Mouse (Mus musculus): Measurements from ENCODE around the gene Calb2. TPM values are rescaled to one million over a fixed set of nuclear protein-coding genes. Genes with fewer than 3 reads are reported as not detected.

Gene Calb2
- polyA plus RNA-seq, 1 experiment, result not detected

GRCm38 (mm10) chr8:110183748-110184147 lies 15.7 kb upstream of the Calb2 start:
- no peaks in the 10 kb centered on the region for H3K27me3 ChIP-seq (ENCODE audit: control insufficient read depth)
- H3K4me1 ChIP-seq (ENCODE audit: control insufficient read depth), result no peaks in the 10 kb centered on the region
- TF ChIP-seq TAL1 (IDR thresholded peaks at IDR 0.05; ENCODE audit: low read length), result no peak
- TF ChIP-seq GATA1 (IDR thresholded peaks at IDR 0.05; ENCODE audit: low read length), result no peak
- H3K9me3 ChIP-seq (ENCODE audit: control insufficient read depth, low read length), result no peaks in the 10 kb centered on the region
- no peak overlapping the region for H3K4me3 ChIP-seq (replicated peaks)
- no peaks in the 10 kb centered on the region for H3K36me3 ChIP-seq (ENCODE audit: control insufficient read depth)

GRCm38 (mm10) chr8:110182735-110183367 lies 14.8 kb upstream of the Calb2 start:
- TF ChIP-seq TAL1 (IDR thresholded peaks at IDR 0.05; ENCODE audit: low read length), result no peak
- no peak for TF ChIP-seq GATA1 (IDR thresholded peaks at IDR 0.05; ENCODE audit: low read length)
- Histone ChIP-seq H3K9me3 (ENCODE audit: control insufficient read depth, low read length) (no peaks in the 10 kb centered on the region), H3K27me3 (ENCODE audit: control insufficient read depth) (no peaks in the 10 kb centered on the region), H3K36me3 (ENCODE audit: control insufficient read depth) (no peaks in the 10 kb centered on the region), H3K4me1 (ENCODE audit: control insufficient read depth) (no peaks in the 10 kb centered on the region), H3K4me3 (replicated peaks) (no peak overlapping the region)

DNA sequence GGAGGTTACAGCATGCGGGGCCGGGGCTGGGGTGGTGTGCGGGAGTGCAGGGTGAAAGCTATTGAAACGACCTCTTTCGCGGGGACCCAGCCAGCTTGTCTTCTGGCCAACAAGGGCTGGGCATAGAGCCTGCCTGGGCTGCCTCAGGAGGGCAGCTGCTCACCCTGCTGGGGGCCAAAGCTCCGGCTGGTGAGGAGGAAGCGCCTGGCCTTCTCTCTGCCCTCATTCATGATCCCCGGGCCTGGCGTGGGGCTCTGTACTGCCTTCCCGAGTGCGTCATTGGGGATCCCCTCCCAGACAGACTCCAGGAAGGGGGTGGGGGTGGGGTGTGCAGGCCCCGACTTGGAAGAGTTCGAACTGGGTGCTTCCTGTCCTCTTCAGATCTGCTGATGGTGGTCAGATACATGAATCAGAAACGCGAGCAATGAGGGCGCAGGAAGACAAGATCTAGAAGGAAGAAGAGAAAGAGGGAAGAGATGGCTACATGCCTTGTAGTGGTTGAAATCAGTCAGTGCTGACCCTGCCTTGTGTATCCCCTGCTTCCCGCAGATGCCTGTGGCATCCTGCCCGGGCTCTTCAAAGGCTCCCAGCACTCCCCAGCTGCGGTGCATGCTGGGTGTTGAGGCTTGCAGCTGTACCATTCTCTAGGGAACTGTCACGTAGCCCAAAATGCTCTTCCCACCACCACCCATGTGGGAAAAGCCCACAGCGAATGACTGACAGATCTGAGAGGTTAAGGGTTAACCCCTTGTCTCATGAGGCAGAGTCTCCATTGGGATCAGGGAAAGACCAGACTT lies 9.5 kb upstream of the Calb2 start:
- TF ChIP-seq TAL1 (IDR thresholded peaks at IDR 0.05; ENCODE audit: low read length), result no peak
- TF ChIP-seq GATA1 (IDR thresholded peaks at IDR 0.05; ENCODE audit: low read length), result no peak
- Histone ChIP-seq H3K4me1 (ENCODE audit: control insufficient read depth) (no peaks in the 10 kb centered on the region), H3K36me3 (ENCODE audit: control insufficient read depth) (no peaks in the 10 kb centered on the region), H3K27me3 (ENCODE audit: control insufficient read depth) (peaks cover 6% of the 10 kb centered on the region; the same call in 1 of the 2 replicates), H3K9me3 (ENCODE audit: control insufficient read depth, low read length) (no peaks in the 10 kb centered on the region), H3K4me3 (replicated peaks) (no peak overlapping the region)

GRCm38 (mm10) chr8:110174826-110175225 lies 6.8 kb upstream of the Calb2 start:
- no peaks in the 10 kb centered on the region for H3K4me1 ChIP-seq (ENCODE audit: control insufficient read depth)
- H3K9me3 ChIP-seq (ENCODE audit: control insufficient read depth, low read length), result no peaks in the 10 kb centered on the region
- no peak overlapping the region for H3K4me3 ChIP-seq (replicated peaks)
- TF ChIP-seq TAL1 (IDR thresholded peaks at IDR 0.05; ENCODE audit: low read length) (no peak), GATA1 (IDR thresholded peaks at IDR 0.05; ENCODE audit: low read length) (no peak)
- H3K36me3 ChIP-seq (ENCODE audit: control insufficient read depth), result no peaks in the 10 kb centered on the region
- peaks cover 8% of the 10 kb centered on the region; the same call in 1 of the 2 replicates for H3K27me3 ChIP-seq (ENCODE audit: control insufficient read depth)

GRCm38 (mm10) chr8:110172161-110172560 lies 4.2 kb upstream of the Calb2 start:
- Histone ChIP-seq H3K4me1 (ENCODE audit: control insufficient read depth) (no peaks in the 10 kb centered on the region), H3K27me3 (ENCODE audit: control insufficient read depth) (peaks cover 16% of the 10 kb centered on the region), H3K9me3 (ENCODE audit: control insufficient read depth, low read length) (no peaks in the 10 kb centered on the region), H3K4me3 (replicated peaks) (no peak overlapping the region), H3K36me3 (ENCODE audit: control insufficient read depth) (no peaks in the 10 kb centered on the region)
- TF ChIP-seq GATA1 (IDR thresholded peaks at IDR 0.05; ENCODE audit: low read length) (no peak), TAL1 (IDR thresholded peaks at IDR 0.05; ENCODE audit: low read length) (no peak)

DNA sequence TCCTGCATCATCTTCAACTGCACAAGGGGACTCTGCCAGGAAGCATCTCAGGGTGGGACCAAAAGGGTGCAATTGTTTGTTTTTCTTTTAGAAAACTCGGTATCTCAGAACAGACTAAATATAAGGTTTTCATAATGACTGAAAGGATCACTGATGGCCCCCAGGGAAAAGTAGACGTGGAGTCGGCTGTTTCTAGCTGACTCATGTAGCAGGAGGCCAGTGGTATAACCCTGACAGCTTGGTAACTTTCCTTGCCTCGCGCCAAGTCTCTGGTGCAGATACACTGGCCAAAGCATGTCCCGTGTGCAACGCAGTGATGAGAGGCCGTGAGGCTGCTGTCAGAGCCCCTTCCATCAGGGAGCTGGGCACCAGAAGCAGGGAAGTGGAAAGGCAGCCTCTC lies 1.7 kb downstream of the Calb2 start:
- TF ChIP-seq GATA1 (IDR thresholded peaks at IDR 0.05; ENCODE audit: low read length) (no peak), TAL1 (IDR thresholded peaks at IDR 0.05; ENCODE audit: low read length) (no peak)
- Histone ChIP-seq H3K27me3 (ENCODE audit: control insufficient read depth) (peaks cover 15% of the 10 kb centered on the region), H3K4me1 (ENCODE audit: control insufficient read depth) (no peaks in the 10 kb centered on the region), H3K4me3 (replicated peaks) (no peak overlapping the region), H3K36me3 (ENCODE audit: control insufficient read depth) (no peaks in the 10 kb centered on the region), H3K9me3 (ENCODE audit: control insufficient read depth, low read length) (no peaks in the 10 kb centered on the region)

GRCm38 (mm10) chr8:110162007-110162406 lies 6.0 kb downstream of the Calb2 start:
- H3K36me3 ChIP-seq (ENCODE audit: control insufficient read depth), result no peaks in the 10 kb centered on the region
- no peaks in the 10 kb centered on the region for H3K27me3 ChIP-seq (ENCODE audit: control insufficient read depth)
- no peaks in the 10 kb centered on the region for H3K4me1 ChIP-seq (ENCODE audit: control insufficient read depth)
- TF ChIP-seq TAL1 (IDR thresholded peaks at IDR 0.05; ENCODE audit: low read length) (no peak), GATA1 (IDR thresholded peaks at IDR 0.05; ENCODE audit: low read length) (no peak)
- H3K4me3 ChIP-seq (replicated peaks), result no peak overlapping the region
- H3K9me3 ChIP-seq (ENCODE audit: control insufficient read depth, low read length), result no peaks in the 10 kb centered on the region

GRCm38 (mm10) chr8:110152951-110153350 lies 15.1 kb downstream of the Calb2 start:
- no peaks in the 10 kb centered on the region for H3K36me3 ChIP-seq (ENCODE audit: control insufficient read depth)
- no peak overlapping the region for H3K4me3 ChIP-seq (replicated peaks)
- TF ChIP-seq TAL1 (IDR thresholded peaks at IDR 0.05; ENCODE audit: low read length) (no peak), GATA1 (IDR thresholded peaks at IDR 0.05; ENCODE audit: low read length) (no peak)
- H3K4me1 ChIP-seq (ENCODE audit: control insufficient read depth), result no peaks in the 10 kb centered on the region
- no peaks in the 10 kb centered on the region for H3K27me3 ChIP-seq (ENCODE audit: control insufficient read depth)
- peaks cover 11% of the 10 kb centered on the region for H3K9me3 ChIP-seq (ENCODE audit: control insufficient read depth, low read length)

DNA sequence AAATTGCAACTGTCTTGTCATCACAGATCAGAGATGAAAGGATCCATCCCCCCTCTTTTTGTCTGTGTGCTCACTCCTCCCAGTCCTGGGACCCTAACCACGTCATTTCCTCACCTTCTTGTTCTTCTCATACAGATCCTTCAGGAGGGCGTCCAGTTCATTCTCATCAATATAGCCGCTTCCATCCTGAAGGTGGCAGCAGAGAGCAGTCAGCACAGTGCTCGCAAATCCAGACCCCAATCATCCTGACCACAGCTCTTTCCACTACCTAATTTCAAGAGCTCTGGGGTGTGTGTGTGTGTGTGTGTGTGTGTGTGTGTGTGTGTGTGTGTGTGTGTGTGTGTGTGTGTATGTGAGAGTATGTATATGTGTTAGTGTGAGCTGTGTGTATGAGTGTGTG lies 22.5 kb downstream of the Calb2 start:
- H3K9me3 ChIP-seq (ENCODE audit: control insufficient read depth, low read length), result no peaks in the 10 kb centered on the region
- no peaks in the 10 kb centered on the region for H3K4me1 ChIP-seq (ENCODE audit: control insufficient read depth)
- TF ChIP-seq TAL1 (IDR thresholded peaks at IDR 0.05; ENCODE audit: low read length) (no peak), GATA1 (IDR thresholded peaks at IDR 0.05; ENCODE audit: low read length) (no peak)
- no peaks in the 10 kb centered on the region for H3K27me3 ChIP-seq (ENCODE audit: control insufficient read depth)
- no peaks in the 10 kb centered on the region for H3K36me3 ChIP-seq (ENCODE audit: control insufficient read depth)
- H3K4me3 ChIP-seq (replicated peaks), result no peak overlapping the region

All from erythroblast, embryonic 14.5 days (primary cell).